Mouse (Mus musculus) Muller cell, postnatal 12 days (primary cell): ENCODE measurements around the gene Sars.

Experiments
- DNase-seq: peaks from one replicate; pipeline ENCODE4 v3.0.0-alpha.2; 2015; ENCODE audit errors: inconsistent ontology term

The Sars gene

GRCm38 (mm10) chr3:108424944-108425623 lies 19.9 kb downstream of the Sars start:
- peak; percentile 46 for DNase-seq

GRCm38 (mm10) chr3:108423844-108424801 lies 20.9 kb downstream of the Sars start:
- peak; percentile 61 for DNase-seq

- DNase-seq = no peak
These were observed 22.0 kb downstream of the Sars start for GRCm38 (mm10) chr3:108423006-108423405.

- DNase-seq = peak; percentile 89
These were observed 29.2 kb downstream of the Sars start for GRCm38 (mm10) chr3:108415831-108416223.

DNA sequence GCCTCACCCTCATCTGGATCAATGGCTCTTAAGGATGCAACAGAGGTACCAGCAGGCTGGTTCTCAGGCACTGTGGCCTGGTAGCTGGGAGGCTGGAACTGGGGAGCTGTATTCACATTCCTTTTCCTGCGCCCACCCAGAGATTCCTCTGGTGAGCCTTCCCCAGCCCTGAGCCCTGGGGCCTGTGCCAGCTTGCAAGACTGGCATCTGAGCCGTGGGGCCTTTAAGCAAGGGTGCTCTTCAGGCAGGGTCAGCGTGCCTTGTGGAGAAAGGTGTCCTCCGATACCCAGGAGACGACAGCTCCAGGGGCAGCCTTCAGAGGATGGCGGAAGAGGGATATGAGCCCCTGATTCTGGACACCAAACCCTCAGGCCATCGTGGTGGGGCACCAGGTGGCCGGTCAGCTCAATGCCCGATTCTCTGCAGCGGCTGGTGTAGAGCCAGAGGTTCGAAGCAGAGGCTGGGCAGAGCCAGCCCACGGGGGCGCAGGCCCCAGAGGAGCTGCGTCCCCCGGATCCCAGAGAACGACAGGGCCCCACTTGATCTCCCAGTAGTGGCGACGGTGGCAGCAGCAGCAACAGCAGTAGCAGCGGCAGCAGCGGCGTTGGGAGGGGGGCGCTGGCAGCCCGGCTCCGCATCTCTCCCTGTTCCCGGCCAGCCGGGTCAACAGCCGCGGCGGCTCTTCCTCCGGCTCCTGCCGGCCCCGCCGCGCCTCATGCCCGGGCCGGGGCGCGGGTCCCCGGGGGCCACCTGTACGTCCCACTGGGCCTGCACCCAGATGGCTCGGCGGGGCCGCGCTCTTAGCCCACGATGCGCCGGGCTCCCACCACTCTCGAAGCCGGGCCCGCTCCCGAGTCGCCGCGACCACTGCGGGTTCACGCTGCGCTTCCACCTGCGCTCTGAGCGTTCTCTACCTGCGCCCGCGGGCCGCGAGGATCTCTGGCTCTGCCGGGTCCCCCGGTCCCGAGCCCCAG lies 29.9 kb downstream of the Sars start, which contains the start of gene Celsr2:
TSS of gene Celsr2 (minus strand) at position 696 of the 974 bp plus-strand sequence.
- peak; percentile 58 for DNase-seq

GRCm38 (mm10) chr3:108413634-108414360 lies 31.2 kb downstream of the Sars start:
- DNase-seq = no peak

DNA sequence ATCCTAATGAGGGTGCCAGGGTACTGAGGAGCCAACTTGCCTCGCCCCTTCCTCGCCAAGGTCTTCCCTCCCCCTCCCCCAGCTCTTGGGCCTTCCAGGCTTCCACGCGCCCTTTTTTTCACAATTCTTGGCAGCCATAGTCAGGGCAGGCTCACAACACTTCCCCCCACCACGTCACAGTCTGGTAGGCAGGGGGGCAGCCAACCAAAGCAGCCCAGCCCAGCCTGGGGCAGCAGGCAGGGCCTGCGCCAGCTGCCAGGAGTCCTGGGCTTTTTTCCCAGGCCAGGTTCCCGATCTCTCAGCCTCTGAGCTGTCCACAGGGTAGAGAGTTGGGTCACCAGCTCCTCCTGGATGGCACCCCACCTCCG lies 33.3 kb downstream of the Sars start:
- DNase-seq = peak; percentile 93

DNA sequence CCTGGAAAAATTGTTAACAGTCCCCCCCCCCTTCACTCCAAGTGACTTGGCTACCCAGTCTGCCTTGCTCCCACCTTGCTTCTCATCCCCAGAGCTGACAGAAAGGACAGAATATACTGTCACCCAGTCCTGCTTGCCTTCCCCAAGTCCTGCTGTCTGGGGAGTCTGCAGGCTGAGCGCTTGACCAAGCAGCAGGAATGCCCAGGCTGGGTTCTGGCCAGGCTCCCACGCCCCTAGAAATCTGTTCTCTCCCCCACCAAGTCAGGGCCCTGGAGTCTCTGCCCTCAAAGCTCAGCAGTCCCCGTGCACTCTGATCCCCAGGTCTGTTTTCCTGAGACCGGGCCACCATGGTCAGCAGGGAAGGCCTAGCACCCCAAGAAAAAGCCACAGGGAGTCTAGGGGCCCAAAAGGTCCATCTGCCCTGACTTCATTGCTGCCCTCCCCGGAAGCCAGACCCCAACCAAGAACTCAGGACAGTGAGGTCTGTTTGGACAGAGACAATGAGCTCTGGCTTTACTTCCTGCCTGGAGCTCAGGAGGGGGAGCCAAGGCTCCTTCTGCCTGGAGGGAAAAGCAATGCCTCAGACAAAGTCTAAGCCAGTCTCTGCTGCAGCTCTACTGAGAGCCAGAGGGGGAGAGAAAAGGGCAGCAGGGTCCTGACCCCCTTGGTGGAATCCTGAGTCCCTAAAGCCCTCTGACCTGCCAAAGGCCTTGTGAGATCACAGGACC lies 33.8 kb downstream of the Sars start:
- peak; percentile 87 for DNase-seq

GRCm38 (mm10) chr3:108410359-108410714 lies 34.7 kb downstream of the Sars start:
- no peak for DNase-seq

- DNase-seq = no peak
These were observed 35.2 kb downstream of the Sars start for GRCm38 (mm10) chr3:108409656-108410358.

GRCm38 (mm10) chr3:108408517-108409008 lies 36.4 kb downstream of the Sars start:
- no peak for DNase-seq

DNA sequence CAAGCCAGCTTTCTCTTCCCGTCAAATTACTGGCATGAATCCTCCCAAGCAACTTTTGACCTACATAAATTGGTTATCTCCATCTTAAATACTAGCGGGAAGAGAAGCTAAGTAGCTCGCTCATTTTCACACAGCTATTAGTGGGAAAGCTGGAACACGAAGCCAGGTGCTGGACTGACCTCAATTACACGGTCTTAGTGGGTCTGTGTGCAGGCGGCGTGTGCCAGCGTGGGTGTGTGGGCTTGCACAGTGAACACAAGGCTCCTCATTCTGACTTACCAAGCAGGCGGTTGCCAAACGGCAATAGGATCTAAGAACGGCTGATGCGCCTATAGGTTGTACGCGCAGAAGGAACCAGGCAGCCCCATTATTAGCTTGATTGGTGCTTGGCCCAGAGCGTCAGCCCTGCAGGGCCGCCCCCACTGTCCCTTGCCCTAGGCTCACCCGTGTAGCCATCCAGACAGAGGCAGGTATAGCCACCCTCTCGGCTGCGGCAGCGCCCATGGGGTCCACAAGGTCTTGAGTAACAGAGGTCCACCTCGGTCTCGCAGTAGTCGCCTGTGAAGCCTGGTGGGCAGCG lies 38.6 kb downstream of the Sars start:
- DNase-seq = no peak

DNA sequence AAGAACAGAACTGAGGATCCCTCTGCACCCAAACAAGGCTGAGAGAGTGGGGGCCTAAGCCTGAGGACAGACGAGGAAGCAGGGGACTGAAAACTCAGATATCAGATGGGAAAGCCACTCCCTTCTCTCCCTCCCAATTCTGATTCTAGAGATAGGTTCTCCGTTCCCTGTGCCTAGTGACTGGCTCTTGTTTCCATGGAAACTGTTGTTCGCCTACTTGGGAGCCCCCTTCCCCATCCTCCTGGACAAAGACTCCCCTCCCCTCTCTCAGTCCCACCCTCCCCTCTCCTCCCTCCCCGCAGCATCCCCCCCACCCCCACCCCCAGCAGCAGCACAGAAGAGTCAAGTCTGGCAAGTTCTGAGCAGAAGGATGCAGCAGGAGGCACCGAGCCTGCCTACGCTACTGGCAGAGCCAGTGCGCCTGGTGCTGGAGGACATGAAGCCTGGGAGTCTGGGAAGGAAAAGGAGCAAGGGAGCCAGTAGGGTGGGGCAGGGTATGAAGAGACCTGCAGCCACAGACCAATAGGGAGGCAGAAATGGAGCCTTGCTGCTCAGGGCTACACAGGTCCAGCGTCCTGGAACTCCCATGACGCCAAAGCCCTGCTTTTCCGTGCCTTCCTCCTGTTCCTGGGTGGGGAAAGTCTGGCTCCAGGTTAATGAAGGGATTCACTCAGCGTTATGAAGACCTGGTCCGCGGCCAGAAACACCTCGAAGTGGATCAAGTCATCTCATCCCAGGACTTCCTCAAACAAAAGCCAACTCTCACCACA lies 39.3 kb downstream of the Sars start:
- DNase-seq = peak; percentile 29

DNA sequence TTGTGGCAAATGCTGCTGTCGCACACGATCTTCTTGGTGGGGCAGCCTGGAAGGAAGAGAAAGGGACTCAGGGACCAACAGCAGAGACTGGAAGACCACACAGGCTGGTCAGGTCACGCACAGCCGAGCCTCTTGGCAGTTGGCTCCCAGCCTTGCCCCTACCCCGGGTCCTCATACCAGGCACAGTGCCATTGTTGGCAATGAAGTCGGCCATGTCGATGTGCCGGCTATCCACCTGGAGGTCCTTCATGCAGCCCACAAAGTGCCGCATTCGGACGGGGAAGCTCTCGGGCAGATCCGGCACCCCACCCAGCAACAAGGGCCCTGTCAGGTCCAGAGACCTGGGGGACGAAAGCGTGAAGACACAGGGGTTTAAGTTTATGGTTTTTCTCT lies 42.5 kb downstream of the Sars start:
- peak; percentile 42 for DNase-seq

DNA sequence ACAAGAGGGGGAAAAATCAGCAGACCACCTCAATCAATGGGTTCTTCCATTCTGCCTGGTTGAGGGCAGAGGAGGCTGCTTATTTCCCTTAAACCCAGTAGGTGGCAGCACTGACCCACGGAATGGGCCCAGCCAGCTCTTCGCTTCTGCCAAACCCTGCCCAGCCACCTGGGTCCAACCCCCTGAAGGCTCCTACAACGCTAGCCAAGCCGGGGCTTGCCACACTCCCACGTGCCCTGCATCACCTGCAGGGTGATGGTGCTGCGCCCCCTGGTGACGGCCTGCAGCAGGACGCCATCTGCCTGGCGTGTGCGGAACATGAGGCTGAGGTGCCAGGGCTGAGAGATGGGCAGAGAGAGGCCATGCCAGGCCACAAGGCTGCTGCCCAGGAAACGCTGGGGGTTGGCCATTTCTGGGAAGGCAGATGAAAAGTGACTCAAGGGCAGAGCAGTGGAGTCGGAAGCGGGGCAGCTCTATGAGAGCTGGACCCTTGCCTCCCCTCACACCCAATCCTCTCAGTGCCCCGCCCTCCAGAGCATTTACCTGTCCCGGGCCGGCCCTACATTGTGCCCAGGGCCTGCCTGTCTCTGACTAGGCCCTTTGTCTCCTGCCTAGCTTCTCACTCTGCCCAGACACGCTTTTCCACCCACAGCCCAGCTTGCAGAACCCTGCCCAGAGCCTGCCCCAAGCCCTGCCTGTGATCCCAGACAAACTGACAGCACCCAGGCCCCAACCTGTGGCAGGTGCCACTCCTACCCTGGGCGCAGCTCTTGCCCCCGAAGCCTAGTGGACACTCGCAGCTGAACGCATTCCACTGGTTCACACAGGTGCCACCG lies 43.1 kb downstream of the Sars start:
- peak; percentile 98 for DNase-seq

DNA sequence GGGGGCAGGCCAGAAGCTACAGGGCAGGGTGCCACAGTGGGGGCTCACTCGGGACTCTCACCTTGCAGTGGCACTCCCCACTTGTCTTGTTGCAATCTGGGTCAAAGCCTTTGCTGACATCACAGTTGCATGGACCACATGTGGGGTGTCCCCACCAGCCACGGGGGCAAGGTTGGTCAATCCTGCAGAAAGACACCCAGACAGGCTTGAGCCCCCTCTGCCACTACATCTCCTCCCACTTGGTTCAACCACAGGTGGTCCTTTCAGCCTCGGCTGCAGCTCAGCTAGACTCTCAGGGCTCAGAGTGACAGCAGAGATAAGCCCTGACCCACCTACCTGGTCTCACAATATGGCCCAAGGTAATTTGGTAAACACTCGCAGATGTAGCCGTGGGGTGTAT lies 44.6 kb downstream of the Sars start:
- DNase-seq = no peak

DNA sequence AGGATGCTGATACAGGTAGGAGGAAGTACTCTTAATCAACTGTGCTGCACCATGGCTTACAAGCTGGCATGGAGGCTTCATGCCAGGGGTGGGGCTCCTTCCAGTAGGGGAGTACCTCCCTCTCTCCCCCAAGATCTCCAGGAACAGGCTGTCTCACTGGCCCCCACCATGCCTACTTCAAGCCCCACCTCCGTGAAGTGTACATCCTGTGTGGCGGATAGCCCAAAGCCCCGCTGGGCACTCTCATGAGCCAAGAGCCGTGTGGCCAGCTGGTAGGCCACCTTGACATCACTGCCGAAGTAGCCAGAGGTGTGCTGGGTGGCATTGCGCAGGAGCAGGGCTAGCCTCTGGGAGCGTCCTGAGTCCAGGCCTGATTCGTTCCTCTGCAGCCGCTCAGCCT lies 46.7 kb downstream of the Sars start:
- no peak for DNase-seq

DNA sequence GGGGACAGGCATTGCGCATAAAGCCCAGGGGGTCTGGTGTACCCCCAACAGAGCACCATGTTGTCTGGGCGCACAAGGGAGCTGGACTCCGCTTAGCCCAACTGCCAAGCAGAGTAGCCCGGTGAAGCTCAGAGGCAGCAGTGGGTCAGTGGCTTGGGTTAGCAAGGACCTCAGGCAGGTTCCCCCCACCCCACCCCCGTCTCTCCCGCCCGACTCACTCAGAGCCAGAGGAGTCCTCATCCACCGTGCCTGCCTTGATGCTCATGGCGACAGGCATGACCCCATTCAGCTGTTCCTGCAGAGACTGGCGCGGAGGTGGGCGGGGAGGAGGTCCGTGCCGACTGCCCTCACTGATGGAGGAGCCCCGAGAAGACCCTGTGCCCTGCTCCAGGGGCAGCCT lies 52.2 kb downstream of the Sars start:
- DNase-seq = no peak
